Mouse (Mus musculus) thymus, adult 2 months (tissue): ENCODE measurements around the gene Kazald1.

ENCODE experiments used
- CTCF ChIP-seq: fragments of 200-500 bp; IDR thresholded peaks from 2 replicates; pipeline ENCODE4 v1.5.1; 2012; ENCODE audit warnings: mild to moderate bottlenecking, control low read depth, low read length, moderate library complexity, borderline replicate concordance; ENCODE audit not compliant: control insufficient read depth, poor library complexity, insufficient read depth; ENCODE audit errors: extremely low read depth
- POLR2A ChIP-seq: fragments of 200-500 bp; IDR thresholded peaks from 2 replicates; pipeline ENCODE4 v1.6.1; 2012; ENCODE audit warnings: mild to moderate bottlenecking, low read length, control low read depth, moderate library complexity; ENCODE audit not compliant: control insufficient read depth, poor library complexity, insufficient read depth; ENCODE audit errors: extremely low read depth

DNA sequence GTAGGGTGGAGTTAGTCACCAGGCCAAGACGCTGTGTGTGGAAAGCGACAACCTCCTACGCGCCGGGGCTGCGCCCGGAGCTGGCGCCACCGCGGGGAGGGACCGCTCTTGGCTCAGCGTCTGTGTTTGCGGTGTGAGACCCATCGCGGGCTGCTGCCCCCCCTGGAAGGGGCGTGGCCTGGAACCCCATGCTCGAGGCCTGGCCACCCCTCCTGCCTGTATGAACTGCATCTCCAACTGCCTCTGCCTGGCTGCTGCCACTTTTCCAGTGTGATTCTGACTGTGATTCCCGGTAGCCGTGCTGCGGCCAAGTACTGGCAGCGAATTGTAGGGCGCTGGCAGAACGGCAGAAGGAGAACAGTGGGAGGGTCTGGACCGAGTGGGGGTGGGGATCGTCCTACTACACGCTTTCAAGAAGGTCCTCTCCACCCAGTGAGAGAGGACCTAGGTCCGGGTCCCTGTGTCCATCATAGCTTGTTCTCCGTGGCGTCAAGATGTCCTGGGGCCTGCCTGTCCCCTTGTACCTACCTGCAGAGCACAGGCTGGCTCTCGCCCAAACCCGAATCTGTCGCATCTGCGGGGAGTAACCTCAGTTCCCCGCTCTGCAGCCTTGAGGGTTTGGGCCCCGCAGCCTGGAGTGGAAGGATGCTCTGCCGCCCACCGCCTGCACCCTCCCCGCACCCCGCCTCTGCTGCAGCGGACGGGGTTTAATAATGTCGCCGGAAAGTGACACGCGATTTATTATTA is 4.9 kb downstream of the Kazald1 start:
- no peak for TF ChIP-seq CTCF
- TF ChIP-seq POLR2A: no peak
